Mouse (Mus musculus) granulocyte monocyte progenitor cell, adult 5-6 weeks (primary cell): Measurements from ENCODE around the gene Atp8a1. TPM values are rescaled to one million over a fixed set of nuclear protein-coding genes. Genes with fewer than 3 reads are reported as not detected.

ENCODE experiments used
- ATAC-seq: replicated peaks from 2 replicates; pipeline ENCODE4 v1.8.0; 2016; ENCODE audit warnings: mild to moderate bottlenecking, moderate TSS enrichment, inconsistent platforms; ENCODE audit not compliant: poor library complexity, severe bottlenecking
- total RNA-seq, 2 experiments: library from RNA; stranded (forward) in 1 of 2; stranded (reverse) in 1 of 2; fragments of 200-712, 200-1000 nt in 1 of 2; fragments of >200 nt in 1 of 2; fragmentation: Nextera tagmentation in 1 of 2; gene quantifications; 2 replicates each; pipeline ENCODE4 v1.2.3; 2014 to 2017

Atp8a1 gene
- total RNA-seq, 2 experiments from 2014 or later, result 23.3 to 33.8 TPM

GRCm38 (mm10) chr5:67595629-67596028, 251.6 kb downstream of the Atp8a1 start:
- ATAC-seq, result no peak

- no peak for ATAC-seq
These were observed 252.2 kb downstream of the Atp8a1 start for GRCm38 (mm10) chr5:67595070-67595469.

GRCm38 (mm10) chr5:67579725-67580633, 267.3 kb downstream of the Atp8a1 start:
- ATAC-seq, result peak; percentile 65

- no peak for ATAC-seq
These were observed 271.5 kb downstream of the Atp8a1 start for GRCm38 (mm10) chr5:67575705-67576104.

- no peak for ATAC-seq
These were observed 273.2 kb downstream of the Atp8a1 start for GRCm38 (mm10) chr5:67574039-67574438.

- ATAC-seq, result no peak
These were observed 274.6 kb downstream of the Atp8a1 start for GRCm38 (mm10) chr5:67572552-67573155.

Other genes with a start within 250 kb of the Atp8a1 start
- gene Shisa3, start 239.6 kb downstream of the Atp8a1 start, total RNA-seq (2014; fragmentation: Nextera tagmentation), result not detected in 2 replicates
- gene Shisa3, start 239.6 kb downstream of the Atp8a1 start, total RNA-seq (2017), result not detected in 2 replicates
- gene Gm5108, start 94.2 kb upstream of the Atp8a1 start, total RNA-seq (2014; fragmentation: Nextera tagmentation), result not detected in 2 replicates
- not detected in 2 replicates for gene Gm5108, start 94.2 kb upstream of the Atp8a1 start, total RNA-seq (2017)
- not detected in 2 replicates for gene Gm21905, start 99.0 kb upstream of the Atp8a1 start, total RNA-seq (2014; fragmentation: Nextera tagmentation)
- gene Gm21905, start 99.0 kb upstream of the Atp8a1 start, total RNA-seq (2017), result not detected in 2 replicates
- not detected in 2 replicates for gene Grxcr1, start 184.4 kb upstream of the Atp8a1 start, total RNA-seq (2014; fragmentation: Nextera tagmentation)
- gene Grxcr1, start 184.4 kb upstream of the Atp8a1 start, total RNA-seq (2017), result not detected in 2 replicates